Mouse (Mus musculus) myocyte (in vitro differentiated cells): Measurements from ENCODE around the gene Adamts4. TPM values are rescaled to one million over a fixed set of nuclear protein-coding genes. Genes with fewer than 3 reads are reported as not detected.
A peak's percentile ranks its signal among the peaks of the same experiment; 100 is the strongest.

Source experiments
- H3K27me3 ChIP-seq: one replicate; pipeline ENCODE4 v1.6.1; 2011; ENCODE audit not compliant: control insufficient read depth, insufficient read depth, insufficient read length
- H3K36me3 ChIP-seq: one replicate; pipeline ENCODE4 v1.6.1; 2011; ENCODE audit not compliant: control insufficient read depth, insufficient read depth
- H3K4me2 ChIP-seq: one replicate; pipeline ENCODE4 v1.6.1; 2011; ENCODE audit warnings: low read depth, control low read depth
- H3K4me3 ChIP-seq: one replicate; pipeline ENCODE4 v1.5.1; 2011; ENCODE audit warnings: mild to moderate bottlenecking, control low read depth, moderate library complexity
- H3K79me2 ChIP-seq: one replicate; pipeline ENCODE4 v1.6.1; 2011; ENCODE audit not compliant: control insufficient read depth, insufficient read depth
- H3ac ChIP-seq: one replicate; pipeline ENCODE4 v1.6.1; 2011; ENCODE audit not compliant: control insufficient read depth, insufficient read length
- CEBPB ChIP-seq: IDR thresholded peaks from 2 replicates; pipeline ENCODE4 v1.6.1; 2011; ENCODE audit warnings: mild to moderate bottlenecking, moderate library complexity; ENCODE audit not compliant: poor library complexity, insufficient read depth, severe bottlenecking
- E2F4 ChIP-seq: IDR thresholded peaks from one replicate; pipeline ENCODE4 v1.6.1; 2011; ENCODE audit warnings: mild to moderate bottlenecking, control low read depth, moderate library complexity; ENCODE audit not compliant: insufficient read depth
- MAX ChIP-seq: IDR thresholded peaks from one replicate; pipeline ENCODE4 v1.6.1; 2011; ENCODE audit warnings: low read depth, mild to moderate bottlenecking, control low read depth
- MYOD1 ChIP-seq, 3 experiments: IDR thresholded peaks; one replicate each; pipeline ENCODE4 v1.6.1; 2011; ENCODE audit warnings: control low read depth in 2 of 3, low read depth in 2 of 3, mild to moderate bottlenecking in 2 of 3, moderate library complexity in 1 of 3; ENCODE audit not compliant: insufficient read length in 2 of 3, control insufficient read depth in 1 of 3
- MYOG ChIP-seq, 3 experiments: IDR thresholded peaks; one replicate each; pipeline ENCODE4 v1.6.1; 2011; ENCODE audit warnings: control low read depth in 2 of 3, low read depth in 2 of 3, mild to moderate bottlenecking in 2 of 3; ENCODE audit not compliant: insufficient read length in 2 of 3, control insufficient read depth in 1 of 3, insufficient read depth in 1 of 3
- POLR2A ChIP-seq: IDR thresholded peaks from one replicate; pipeline ENCODE4 v1.6.1; 2011; ENCODE audit warnings: low read depth, mild to moderate bottlenecking, control low read depth, moderate library complexity; ENCODE audit not compliant: insufficient read length
- POLR2AphosphoS2 ChIP-seq: IDR thresholded peaks from one replicate; pipeline ENCODE4 v1.6.1; 2011; ENCODE audit warnings: low read depth, control low read depth; ENCODE audit not compliant: insufficient read length
- REST ChIP-seq: IDR thresholded peaks from one replicate; pipeline ENCODE4 v1.6.1; 2011; ENCODE audit warnings: mild to moderate bottlenecking, control low read depth, moderate library complexity; ENCODE audit not compliant: insufficient read depth, insufficient read length
- SRF ChIP-seq: IDR thresholded peaks from one replicate; pipeline ENCODE4 v1.6.1; 2011; ENCODE audit warnings: low read depth; ENCODE audit not compliant: control insufficient read depth, insufficient read length
- TCF12 ChIP-seq: IDR thresholded peaks from one replicate; pipeline ENCODE4 v1.6.1; 2011; ENCODE audit warnings: mild to moderate bottlenecking, control low read depth; ENCODE audit not compliant: poor library complexity, insufficient read depth, severe bottlenecking
- TCF3 ChIP-seq: IDR thresholded peaks from one replicate; pipeline ENCODE4 v1.6.1; 2011; ENCODE audit warnings: low read depth, control low read depth; ENCODE audit not compliant: insufficient read length
- USF1 ChIP-seq: IDR thresholded peaks from one replicate; pipeline ENCODE4 v1.6.1; 2011; ENCODE audit warnings: low read depth, mild to moderate bottlenecking, control low read depth, moderate library complexity
- polyA plus RNA-seq: library from polyadenylated mRNA; unstranded; fragments of >200 nt; fragmentation: generic; extraction: Trizol; gene quantifications from one replicate; pipeline ENCODE4 v1.2.1, GENCODE M21; 2012; ENCODE audit warnings: missing spikeins

Gene Adamts4
- polyA plus RNA-seq, 1 experiment: 15.0 TPM

DNA sequence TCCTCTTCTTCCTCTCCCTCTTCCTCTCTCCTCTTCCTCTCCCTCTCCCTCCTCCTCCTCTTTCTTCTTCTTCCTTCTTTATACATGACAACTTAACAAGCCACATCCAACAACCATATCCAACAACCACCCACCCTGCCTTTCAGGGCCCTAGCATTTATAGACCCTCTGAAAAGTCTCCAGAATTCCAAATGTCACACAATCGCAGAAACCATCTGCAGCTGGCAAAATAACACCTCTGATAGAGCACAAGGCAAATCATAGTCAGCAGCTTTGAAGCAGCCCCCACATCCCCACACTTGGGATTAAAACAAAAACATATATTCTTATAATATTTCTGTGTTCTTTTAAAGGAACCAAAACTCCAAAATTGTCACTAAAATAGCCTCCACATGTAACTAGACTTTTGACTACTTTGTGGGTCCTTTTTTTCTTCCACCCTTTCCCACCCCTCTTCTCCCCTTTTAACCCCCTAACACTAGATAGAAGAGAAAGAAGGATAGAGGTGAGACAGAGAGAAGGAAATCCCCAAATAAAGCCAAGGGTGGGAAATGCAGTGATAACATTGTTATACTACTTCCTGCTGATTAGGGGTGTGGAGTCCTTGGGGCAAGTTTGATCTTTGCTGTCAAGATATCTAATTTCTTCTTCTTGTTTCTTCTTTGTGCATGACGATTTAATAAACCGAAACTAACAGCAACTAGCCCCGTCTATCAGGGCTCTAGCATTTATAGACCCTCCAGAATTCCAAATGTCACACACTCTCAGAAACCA, 15.9 kb downstream of the Adamts4 start:
- no peaks in the 10 kb centered on the region for H3K36me3 ChIP-seq
- H3K4me3 ChIP-seq: no peak overlapping the region
- TF ChIP-seq POLR2A (no peak), E2F4 (no peak), MAX (no peak), TCF3 (no peak), CEBPB (no peak), POLR2AphosphoS2 (no peak), USF1 (no peak)
- peaks cover 3% of the 10 kb centered on the region for H3K79me2 ChIP-seq
- H3K4me2 ChIP-seq: no peak overlapping the region
- H3ac ChIP-seq: no peak overlapping the region
- H3K27me3 ChIP-seq: no peaks in the 10 kb centered on the region

DNA sequence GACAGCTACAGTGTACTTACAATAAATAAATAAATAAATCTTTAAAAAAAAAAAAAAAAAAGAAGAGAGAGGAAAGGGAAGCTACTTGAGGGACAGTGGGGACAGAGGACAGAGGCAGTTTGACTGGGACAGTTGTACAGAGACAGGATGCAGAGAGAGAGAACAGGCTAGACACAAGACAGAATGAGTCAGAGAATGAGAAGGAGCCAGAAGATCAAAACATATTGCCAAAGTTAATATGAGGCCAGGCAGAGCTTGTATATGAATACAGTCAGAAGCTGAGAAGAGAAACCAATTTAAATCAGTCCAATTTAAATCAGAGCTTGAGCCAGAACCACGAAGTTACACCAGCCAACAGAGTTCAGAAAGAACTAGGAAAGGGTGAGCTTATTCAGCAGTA, 18.1 kb downstream of the Adamts4 start:
- no peaks in the 10 kb centered on the region for H3K36me3 ChIP-seq
- H3K79me2 ChIP-seq: peaks cover 3% of the 10 kb centered on the region
- no peak overlapping the region for H3ac ChIP-seq
- no peak overlapping the region for H3K4me3 ChIP-seq
- no peaks in the 10 kb centered on the region for H3K27me3 ChIP-seq
- H3K4me2 ChIP-seq: no peak overlapping the region
- no peak for TF ChIP-seq REST
- no peak for TF ChIP-seq MAX
- no peak for TF ChIP-seq POLR2A
- no peak for TF ChIP-seq POLR2AphosphoS2

DNA sequence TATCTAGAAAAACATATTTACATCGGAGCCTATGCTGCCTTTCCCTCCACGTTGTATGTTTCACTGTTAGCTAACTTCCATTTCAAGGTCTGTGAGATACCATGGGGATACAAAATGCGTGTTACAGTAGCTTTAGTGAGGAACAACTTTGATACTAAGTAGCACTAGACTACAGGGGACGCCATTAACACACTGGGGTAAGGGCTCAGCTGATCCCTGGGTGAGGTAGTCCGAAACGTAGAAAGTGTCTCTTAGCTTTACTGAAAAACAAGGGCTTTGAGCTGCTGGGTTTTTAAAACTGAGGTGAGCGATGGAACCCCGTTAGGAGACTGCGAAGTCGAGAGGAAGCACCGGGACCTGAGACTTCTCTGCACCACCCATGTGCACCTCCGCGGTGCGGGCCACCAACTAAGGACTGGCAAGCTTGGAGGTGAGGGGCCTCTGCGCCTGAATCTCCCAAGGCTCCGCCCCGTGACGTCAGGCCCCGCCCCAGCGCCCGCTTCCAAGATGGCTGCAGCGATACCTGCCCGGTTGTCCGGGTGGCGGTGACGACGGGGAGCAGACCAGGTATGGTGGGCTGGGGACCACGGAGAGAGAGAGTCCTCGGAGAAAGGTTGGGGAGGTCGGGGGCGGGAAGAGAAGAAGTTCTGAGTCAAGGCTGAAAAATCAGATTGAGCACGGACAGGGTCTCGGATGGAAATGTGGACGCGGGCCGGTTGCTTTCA, 19.8 kb downstream of the Adamts4 start, which contains the start of gene B4galt3:
Gene B4galt3 (plus strand): TSS at position 481 of the 725 bp plus-strand sequence.
- TF ChIP-seq SRF: no peak
- TF ChIP-seq TCF3: no peak
- TF ChIP-seq E2F4: no peak
- peak; percentile 88 for TF ChIP-seq POLR2AphosphoS2
- TF ChIP-seq REST: no peak
- TF ChIP-seq USF1: no peak
- peak in 1 of 3 experiments; percentile 19 for TF ChIP-seq MYOG (IDR thresholded peaks at IDR 0.05; ENCODE audit: control insufficient read depth in 1 of 3, insufficient read depth in 1 of 3, insufficient read length in 2 of 3, low read depth in 2 of 3)
- no peak for TF ChIP-seq MAX
- peak; percentile 92 for TF ChIP-seq POLR2A
- TF ChIP-seq CEBPB: no peak
- no peak for TF ChIP-seq MYOD1 (IDR thresholded peaks at IDR 0.05; ENCODE audit: control insufficient read depth in 1 of 3, insufficient read length in 2 of 3, low read depth in 2 of 3)
- no peak for TF ChIP-seq TCF12
- peak within 1 kb of the TSS; percentile 97 for H3K4me2 ChIP-seq

DNA sequence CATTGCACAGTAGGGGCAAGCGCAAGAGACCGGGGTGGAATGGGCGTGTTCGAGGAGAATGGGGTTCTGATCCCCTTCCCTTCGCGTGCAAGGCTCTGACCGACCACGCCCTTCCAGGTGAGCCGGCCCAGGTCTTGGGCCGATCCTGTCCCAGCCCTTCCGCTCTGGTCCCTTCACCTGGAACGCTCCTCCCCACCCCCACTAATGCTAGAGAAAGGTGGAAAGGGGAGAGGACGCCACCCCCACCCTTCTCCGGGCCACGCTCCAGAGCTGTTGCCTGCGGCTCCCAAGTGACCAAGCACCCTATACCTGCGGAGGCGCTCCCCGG, 20.3 kb downstream of the Adamts4 start:
- Histone ChIP-seq H3K4me3 (peak overlapping the region; percentile 95), H3K79me2 (peaks cover 3% of the 10 kb centered on the region), H3K27me3 (no peaks in the 10 kb centered on the region), H3ac (peak overlapping the region; percentile 28), H3K4me2 (peak overlapping the region; percentile 97), H3K36me3 (peaks cover 10% of the 10 kb centered on the region)
- TF ChIP-seq TCF3: no peak
- TF ChIP-seq REST: no peak
- TF ChIP-seq CEBPB: no peak
- TF ChIP-seq E2F4: no peak
- TF ChIP-seq TCF12: no peak
- TF ChIP-seq USF1: no peak
- TF ChIP-seq SRF: no peak
- no peak for TF ChIP-seq POLR2A
- no peak for TF ChIP-seq MYOG (IDR thresholded peaks at IDR 0.05; ENCODE audit: control insufficient read depth in 1 of 3, insufficient read depth in 1 of 3, insufficient read length in 2 of 3, low read depth in 2 of 3)
- no peak for TF ChIP-seq MYOD1 (IDR thresholded peaks at IDR 0.05; ENCODE audit: control insufficient read depth in 1 of 3, insufficient read length in 2 of 3, low read depth in 2 of 3)
- TF ChIP-seq MAX: no peak
- no peak for TF ChIP-seq POLR2AphosphoS2

More for the DNA sequence above, 19.8 kb downstream of the Adamts4 start, which contains the start of gene B4galt3:
- Histone ChIP-seq H3ac (peak within 1 kb of the TSS; percentile 28), H3K36me3 (peaks cover 10% of the 10 kb centered on the region), H3K4me3 (peak within 1 kb of the TSS; percentile 95), H3K79me2 (peaks cover 3% of the 10 kb centered on the region), H3K27me3 (no peaks in the 10 kb centered on the region)

DNA sequence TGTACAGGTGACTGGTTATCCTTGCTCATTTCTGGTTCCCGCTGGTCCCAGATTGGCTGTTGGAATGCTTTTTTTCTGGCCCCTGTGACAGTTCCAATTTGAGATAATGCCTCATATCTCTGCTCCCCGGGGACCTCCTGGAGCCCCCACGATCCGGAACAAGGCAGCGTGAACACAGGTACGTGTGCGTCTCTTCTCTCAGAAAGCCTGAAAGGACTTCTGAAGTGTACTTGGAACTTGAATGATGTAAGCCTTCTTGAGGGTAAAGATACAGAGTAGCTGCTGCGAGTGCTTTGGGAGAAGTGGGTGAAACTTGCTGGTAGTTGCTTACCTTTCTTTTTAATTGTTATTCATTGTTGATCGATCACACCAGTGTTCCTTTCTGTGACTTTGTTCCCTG, 21.0 kb downstream of the Adamts4 start:
- Histone ChIP-seq H3K4me2 (peak overlapping the region; percentile 97), H3ac (peak overlapping the region; percentile 28)
- TF ChIP-seq MAX (no peak), MYOG (IDR thresholded peaks at IDR 0.05; ENCODE audit: control insufficient read depth in 1 of 3, insufficient read depth in 1 of 3, insufficient read length in 2 of 3, low read depth in 2 of 3) (no peak), REST (no peak), E2F4 (no peak), POLR2A (no peak), TCF12 (no peak), TCF3 (no peak), USF1 (no peak), POLR2AphosphoS2 (no peak), CEBPB (no peak), SRF (no peak), MYOD1 (IDR thresholded peaks at IDR 0.05; ENCODE audit: control insufficient read depth in 1 of 3, insufficient read length in 2 of 3, low read depth in 2 of 3) (no peak)

More for the DNA sequence above, 21.0 kb downstream of the Adamts4 start:
- H3K27me3 ChIP-seq: no peaks in the 10 kb centered on the region
- peak overlapping the region; percentile 95 for H3K4me3 ChIP-seq
- peaks cover 10% of the 10 kb centered on the region for H3K36me3 ChIP-seq
- peaks cover 3% of the 10 kb centered on the region for H3K79me2 ChIP-seq
